In genomic region chr2:151994350-151995122, GRCm38 (mm10) we compare ENCODE assay signal across 8 mouse cellular contexts. TPM values are rescaled to one million over a fixed set of nuclear protein-coding genes. Genes with fewer than 3 reads are reported as not detected.
DNase-seq lines count a peak whose midpoint lies in the region; ATAC-seq and TF ChIP-seq lines count a peak whose summit lies in the region.

No protein-coding gene starts in this region.

- no peaks in the 10 kb centered on the region for H3K9me3 ChIP-seq in embryonic facial prominence, embryonic 14.5 days (ENCODE audit: control insufficient read depth, low read length)
- no peaks in the 10 kb centered on the region for H3K9me3 ChIP-seq in heart, embryonic 11.5 days (replicated peaks; ENCODE audit: control insufficient read depth, low read length)
- no peaks in the 10 kb centered on the region for H3K9me3 ChIP-seq in kidney, embryonic 15.5 days (replicated peaks)
- no peaks in the 10 kb centered on the region for H3K9me3 ChIP-seq in liver, embryonic 11.5 days (ENCODE audit: control insufficient read depth, low read length)

- peaks cover 30% of the 10 kb centered on the region for H3K27me3 ChIP-seq in embryonic facial prominence, embryonic 14.5 days (replicated peaks; ENCODE audit: control insufficient read depth, insufficient read depth, low read length)
- peaks cover 77% of the 10 kb centered on the region for H3K27me3 ChIP-seq in heart, embryonic 11.5 days (ENCODE audit: control insufficient read depth, insufficient read depth, low read length)
- H3K27me3 ChIP-seq in kidney, embryonic 15.5 days = peaks cover 57% of the 10 kb centered on the region
- H3K27me3 ChIP-seq in liver, embryonic 11.5 days (replicated peaks; ENCODE audit: control insufficient read depth, insufficient read depth, low read length) = peaks cover 37% of the 10 kb centered on the region
- peaks cover 5% of the 10 kb centered on the region for H3K27me3 ChIP-seq in myocyte (ENCODE audit: control insufficient read depth, insufficient read depth, insufficient read length)

- no peak overlapping the region for H3K27ac ChIP-seq in embryonic facial prominence, embryonic 14.5 days (replicated peaks; ENCODE audit: low read depth, low read length)
- no peak overlapping the region for H3K27ac ChIP-seq in heart, embryonic 11.5 days (ENCODE audit: low read depth, low read length)
- H3K27ac ChIP-seq in kidney, embryonic 15.5 days = no peak overlapping the region
- H3K27ac ChIP-seq in liver, embryonic 11.5 days (ENCODE audit: low read depth, low read length) = no peak overlapping the region

- 0 out of 2 replicates have a peak overlapping the region, but pooled peaks have one; percentile 7 for H3K4me3 ChIP-seq in embryonic facial prominence, embryonic 14.5 days (ENCODE audit: low read depth, low read length)
- 0 out of 2 replicates have a peak overlapping the region, but pooled peaks have one; percentile 2 for H3K4me3 ChIP-seq in heart, embryonic 11.5 days (ENCODE audit: low read depth, low read length)
- peak overlapping the region; percentile 21 for H3K4me3 ChIP-seq in kidney, embryonic 15.5 days (replicated peaks)
- H3K4me3 ChIP-seq in liver, embryonic 11.5 days (ENCODE audit: low read depth, low read length) = no peak overlapping the region
- no peak overlapping the region for H3K4me3 ChIP-seq in myocyte

- peak; percentile 20; the same call in 1 of the 2 replicates for ATAC-seq in embryonic facial prominence, embryonic 14.5 days (ENCODE audit: low read depth)
- ATAC-seq in heart, embryonic 11.5 days (replicated peaks; ENCODE audit: insufficient number of reproducible peaks, low FRiP score, low TSS enrichment) = no peak
- peak; percentile 15; the same call in 1 of the 2 replicates for ATAC-seq in kidney, embryonic 15.5 days (replicated peaks; ENCODE audit: low FRiP score)
- ATAC-seq in liver, embryonic 11.5 days (replicated peaks; ENCODE audit: low FRiP score) = no peak

- peak; percentile 77 to 78 for DNase-seq in B cell, adult 2 months
- DNase-seq in adrenal gland, postnatal 36 days = peak; percentile 81 to 82
- DNase-seq in embryonic facial prominence, embryonic 14.5 days (ENCODE audit: low spot score) = peak; percentile 81
- DNase-seq in liver, embryonic 11.5 days (ENCODE audit: low spot score) = peak; percentile 64
- DNase-seq in spleen, postnatal 4 days (ENCODE audit: low spot score in 2 of 2) = peak; percentile 69 to 88

- 7% methylated on average over 22 of the region's 22 CpGs for WGBS in embryonic facial prominence, embryonic 14.5 days
- WGBS in heart, embryonic 11.5 days (ENCODE audit: insufficient replicate concordance) = 10% methylated on average over 22 of the region's 22 CpGs
- WGBS in kidney, embryonic 15.5 days = 6% methylated on average over 22 of the region's 22 CpGs
- WGBS in liver, embryonic 11.5 days = 6% methylated on average over 22 of the region's 22 CpGs

- H3K79me2 ChIP-seq in myocyte (ENCODE audit: control insufficient read depth, insufficient read depth) = no peaks in the 10 kb centered on the region

- no peak overlapping the region for H3K9ac ChIP-seq in embryonic facial prominence, embryonic 14.5 days (ENCODE audit: low read depth, low read length)
- H3K9ac ChIP-seq in heart, embryonic 11.5 days (ENCODE audit: low read depth, low read length) = 0 out of 2 replicates have a peak overlapping the region, but pooled peaks have one; percentile 3
- H3K9ac ChIP-seq in kidney, embryonic 15.5 days = no peak overlapping the region
- no peak overlapping the region for H3K9ac ChIP-seq in liver, embryonic 11.5 days (ENCODE audit: low read depth, low read length)

- no peaks in the 10 kb centered on the region for H3K36me3 ChIP-seq in embryonic facial prominence, embryonic 14.5 days (ENCODE audit: control insufficient read depth, insufficient read depth, low read length)
- H3K36me3 ChIP-seq in heart, embryonic 11.5 days (ENCODE audit: control insufficient read depth, insufficient read depth, low read length) = no peaks in the 10 kb centered on the region
- no peaks in the 10 kb centered on the region for H3K36me3 ChIP-seq in kidney, embryonic 15.5 days
- H3K36me3 ChIP-seq in liver, embryonic 11.5 days (ENCODE audit: control insufficient read depth, insufficient read depth, low read length) = no peaks in the 10 kb centered on the region
- H3K36me3 ChIP-seq in myocyte (ENCODE audit: control insufficient read depth, insufficient read depth) = no peaks in the 10 kb centered on the region

- TF ChIP-seq POLR2A in myocyte (IDR thresholded peaks at IDR 0.05; ENCODE audit: insufficient read length, low read depth) = no peak

- H3ac ChIP-seq in myocyte (ENCODE audit: control insufficient read depth, insufficient read length) = no peak overlapping the region

- peak overlapping the region; percentile 49 for H3K4me2 ChIP-seq in embryonic facial prominence, embryonic 14.5 days (ENCODE audit: low read depth, low read length)
- peak overlapping the region; percentile 60 for H3K4me2 ChIP-seq in heart, embryonic 11.5 days
- H3K4me2 ChIP-seq in kidney, embryonic 15.5 days = peak overlapping the region; percentile 56
- peak overlapping the region; percentile 40 for H3K4me2 ChIP-seq in liver, embryonic 11.5 days
- H3K4me2 ChIP-seq in myocyte (ENCODE audit: low read depth) = peak overlapping the region; percentile 80

- peaks cover 5% of the 10 kb centered on the region; the same call in 1 of the 2 replicates for H3K4me1 ChIP-seq in embryonic facial prominence, embryonic 14.5 days (ENCODE audit: control insufficient read depth, insufficient read depth, low read length)
- no peaks in the 10 kb centered on the region for H3K4me1 ChIP-seq in heart, embryonic 11.5 days (ENCODE audit: control insufficient read depth, insufficient read depth, low read length)
- H3K4me1 ChIP-seq in kidney, embryonic 15.5 days = peaks cover 51% of the 10 kb centered on the region
- H3K4me1 ChIP-seq in liver, embryonic 11.5 days (replicated peaks; ENCODE audit: control insufficient read depth, insufficient read depth, low read length) = peaks cover 20% of the 10 kb centered on the region

TF ChIP-seq in myocyte, 11 proteins besides CTCF, POLR2A, EP300 and RAD21:
- TF ChIP-seq MAX (IDR thresholded peaks at IDR 0.05; ENCODE audit: low read depth) (no peak), USF1 (IDR thresholded peaks at IDR 0.05; ENCODE audit: low read depth) (peak; percentile 46), MYOD1 (IDR thresholded peaks at IDR 0.05; ENCODE audit: control insufficient read depth in 1 of 3, insufficient read length in 2 of 3, low read depth in 2 of 3) (no peak), TCF3 (IDR thresholded peaks at IDR 0.05; ENCODE audit: insufficient read length, low read depth) (no peak), E2F4 (IDR thresholded peaks at IDR 0.05; ENCODE audit: insufficient read depth) (no peak), MYOG (IDR thresholded peaks at IDR 0.05; ENCODE audit: control insufficient read depth in 1 of 3, insufficient read depth in 1 of 3, insufficient read length in 2 of 3, low read depth in 2 of 3) (peak in 1 of 3 experiments; percentile 29), POLR2AphosphoS2 (IDR thresholded peaks at IDR 0.05; ENCODE audit: insufficient read length, low read depth) (no peak)
TF ChIP-seq in myocyte: peak in this region for 2.

RNA-seq across cellular contexts. Expression of gene Slc52a3, which starts 1.8 kb away (rescaled TPM):
- total RNA-seq in adrenal gland, postnatal 36 days (2021) = 1 to 10 TPM; 2.1 to 3.6 TPM
- polyA plus RNA-seq in embryonic facial prominence, embryonic 14.5 days (2014; fragmentation: Nextera tagmentation; extraction: Ambion mirVana) = 2.4 and 2.8 TPM in 2 replicates
- polyA plus RNA-seq in heart, embryonic 11.5 days (2014; fragmentation: Nextera tagmentation; extraction: Ambion mirVana) = 0.80 and 0.86 TPM in 2 replicates
- 13.3 and 16.3 TPM in 2 replicates for polyA plus RNA-seq in kidney, embryonic 15.5 days (2015; fragmentation: Nextera tagmentation; extraction: Ambion mirVana)
- 1.9 and 2.2 TPM in 2 replicates for polyA plus RNA-seq in liver, embryonic 11.5 days (2014; fragmentation: Nextera tagmentation; extraction: Ambion mirVana)
- 0.02 TPM for polyA plus RNA-seq in myocyte (2012; fragmentation: generic; extraction: Trizol)

RNA-seq across cellular contexts. Expression of gene Fam110a, which starts 14.5 kb away (rescaled TPM):
- 1 to 10 TPM; 8.5 to 9.6 TPM for total RNA-seq in adrenal gland, postnatal 36 days (2021)
- polyA plus RNA-seq in embryonic facial prominence, embryonic 14.5 days (2014; fragmentation: Nextera tagmentation; extraction: Ambion mirVana) = 18.8 and 21.2 TPM in 2 replicates
- polyA plus RNA-seq in heart, embryonic 11.5 days (2014; fragmentation: Nextera tagmentation; extraction: Ambion mirVana) = 9.7 and 10.5 TPM in 2 replicates
- 29.1 and 29.2 TPM in 2 replicates for polyA plus RNA-seq in kidney, embryonic 15.5 days (2015; fragmentation: Nextera tagmentation; extraction: Ambion mirVana)
- 15.0 and 17.0 TPM in 2 replicates for polyA plus RNA-seq in liver, embryonic 11.5 days (2014; fragmentation: Nextera tagmentation; extraction: Ambion mirVana)
- 21.0 TPM for polyA plus RNA-seq in myocyte (2012; fragmentation: generic; extraction: Trizol)

Comparison
In these comparisons a context has a peak if more than half of its experiments do, and no peak if none do; other contexts are left out.
1. ATAC-seq: peak in embryonic facial prominence, embryonic 14.5 days (single experiment) and kidney, embryonic 15.5 days (single experiment); none in heart, embryonic 11.5 days (single experiment) and liver, embryonic 11.5 days (single experiment).
2. H3K4me3 ChIP-seq: peak in embryonic facial prominence, embryonic 14.5 days (single experiment), heart, embryonic 11.5 days (single experiment) and kidney, embryonic 15.5 days (single experiment); none in liver, embryonic 11.5 days (single experiment) and myocyte (single experiment).
3. Peak in every context shown above with its lines, with median percentiles within 50 percentile points of each other: DNase-seq and H3K4me2 ChIP-seq.